Mouse (Mus musculus) limb, embryonic 14.5 days (tissue): ENCODE results near the gene Snx4. TPM values are rescaled to one million over a fixed set of nuclear protein-coding genes. Genes with fewer than 3 reads are reported as not detected.
A peak's percentile ranks its signal among the peaks of the same experiment; 100 is the strongest.

ENCODE experiments used
- ATAC-seq: fragments of 200-750 bp; cut with Nextera tagmentation; 2 replicates; pipeline ENCODE4 v1.8.0; 2017; ENCODE audit warnings: low read depth, moderate number of reproducible peaks, moderate TSS enrichment; ENCODE audit not compliant: low FRiP score
- DNase-seq: peaks from one replicate; pipeline ENCODE4 v3.0.0-alpha.2; 2015; ENCODE audit warnings: low spot score
- H3K27ac ChIP-seq: fragments of 300-500 bp; sonication (generic); replicated peaks from 2 replicates; pipeline ENCODE4 v1.5.1; 2014; ENCODE audit warnings: low read depth, mild to moderate bottlenecking, low read length, moderate library complexity, mixed read lengths
- H3K27me3 ChIP-seq: fragments of 300-500 bp; sonication (generic); 2 replicates; pipeline ENCODE4 v1.6.1; 2014; ENCODE audit warnings: low read length, mixed read lengths; ENCODE audit not compliant: control insufficient read depth, insufficient read depth
- H3K36me3 ChIP-seq: fragments of 300-500 bp; sonication (generic); 2 replicates; pipeline ENCODE4 v1.6.1; 2014; ENCODE audit warnings: mild to moderate bottlenecking, low read length, moderate library complexity, mixed read lengths; ENCODE audit not compliant: control insufficient read depth, insufficient read depth
- H3K4me1 ChIP-seq: fragments of 300-500 bp; sonication (generic); 2 replicates; pipeline ENCODE4 v1.6.1; 2014; ENCODE audit warnings: antibody characterized with exemption, low read length, mixed read lengths; ENCODE audit not compliant: control insufficient read depth, insufficient read depth
- H3K4me2 ChIP-seq: fragments of 300-500 bp; sonication (generic); replicated peaks from 2 replicates; pipeline ENCODE4 v1.6.1; 2014; ENCODE audit warnings: low read depth, mild to moderate bottlenecking, low read length, moderate library complexity; ENCODE audit not compliant: severe bottlenecking
- H3K4me3 ChIP-seq: fragments of 300-500 bp; sonication (generic); replicated peaks from 2 replicates; pipeline ENCODE4 v1.5.1; 2014; ENCODE audit warnings: low read length
- H3K9ac ChIP-seq: fragments of 300-500 bp; sonication (generic); 2 replicates; pipeline ENCODE4 v1.6.1; 2014; ENCODE audit warnings: mild to moderate bottlenecking, low read depth, low read length, moderate library complexity; ENCODE audit not compliant: severe bottlenecking
- H3K9me3 ChIP-seq: fragments of 300-500 bp; sonication (generic); 2 replicates; pipeline ENCODE4 v1.6.1; 2016; ENCODE audit warnings: low read length; ENCODE audit not compliant: control insufficient read depth
- POLR2A ChIP-seq: fragments of 200-500 bp; IDR thresholded peaks from 2 replicates; pipeline ENCODE4 v1.8.0; 2012; ENCODE audit warnings: inconsistent platforms, mild to moderate bottlenecking, moderate library complexity, borderline replicate concordance; ENCODE audit not compliant: insufficient read depth, insufficient read length; ENCODE audit errors: extremely low read depth
- WGBS: fragments of 180-500 bp; shearing (Covaris S2); extraction: QIAGEN DNeasy Blood & Tissue Kit; methylation state at CpG from one replicate; pipeline ENCODE4 v1.1.7; 2014; 5-methylcytosine and 5-hydroxymethylcytosine counted together
- polyA plus RNA-seq, 2 experiments: library from polyadenylated mRNA; depleted of rRNA in 1 of 2; stranded (reverse) in 1 of 2; unstranded in 1 of 2; fragments of >200 nt; fragmentation: Nextera tagmentation in 1 of 2; extraction: Ambion mirVana in 1 of 2; gene quantifications; 2 replicates each; pipeline versions ENCODE4 v1.2.1 to v1.2.3; 2012 to 2014

Snx4 gene
- polyA plus RNA-seq, 2 experiments, result 43.0 to 96.6 TPM

- WGBS, result 61% methylated on average over 3 of the region's 3 CpGs
These were observed 66.4 kb downstream of the Snx4 start for GRCm38 (mm10) chr16:33317646-33318045.

GRCm38 (mm10) chr16:33318059-33318458 is 66.8 kb downstream of the Snx4 start:
- H3K36me3 ChIP-seq, result no peaks in the 10 kb centered on the region
- DNase-seq (no peak), ATAC-seq (no peak)
- H3K4me2 ChIP-seq, result no peak overlapping the region
- WGBS, result 80% methylated on average over 7 of the region's 7 CpGs
- H3K4me3 ChIP-seq, result no peak overlapping the region
- TF ChIP-seq POLR2A, result no peak
- H3K9ac ChIP-seq, result no peak overlapping the region
- H3K27me3 ChIP-seq, result no peaks in the 10 kb centered on the region
- no peaks in the 10 kb centered on the region for H3K9me3 ChIP-seq
- peaks cover 9% of the 10 kb centered on the region for H3K4me1 ChIP-seq
- H3K27ac ChIP-seq, result no peak overlapping the region

More at GRCm38 (mm10) chr16:33317646-33318045, 66.4 kb downstream of the Snx4 start:
- H3K9me3 ChIP-seq, result no peaks in the 10 kb centered on the region
- no peaks in the 10 kb centered on the region for H3K27me3 ChIP-seq
- no peak overlapping the region for H3K27ac ChIP-seq
- ATAC-seq (no peak), DNase-seq (no peak)
- H3K4me2 ChIP-seq, result no peak overlapping the region
- no peak overlapping the region for H3K4me3 ChIP-seq
- peaks cover 9% of the 10 kb centered on the region for H3K4me1 ChIP-seq
- no peak for TF ChIP-seq POLR2A
- H3K36me3 ChIP-seq, result no peaks in the 10 kb centered on the region
- no peak overlapping the region for H3K9ac ChIP-seq

DNA sequence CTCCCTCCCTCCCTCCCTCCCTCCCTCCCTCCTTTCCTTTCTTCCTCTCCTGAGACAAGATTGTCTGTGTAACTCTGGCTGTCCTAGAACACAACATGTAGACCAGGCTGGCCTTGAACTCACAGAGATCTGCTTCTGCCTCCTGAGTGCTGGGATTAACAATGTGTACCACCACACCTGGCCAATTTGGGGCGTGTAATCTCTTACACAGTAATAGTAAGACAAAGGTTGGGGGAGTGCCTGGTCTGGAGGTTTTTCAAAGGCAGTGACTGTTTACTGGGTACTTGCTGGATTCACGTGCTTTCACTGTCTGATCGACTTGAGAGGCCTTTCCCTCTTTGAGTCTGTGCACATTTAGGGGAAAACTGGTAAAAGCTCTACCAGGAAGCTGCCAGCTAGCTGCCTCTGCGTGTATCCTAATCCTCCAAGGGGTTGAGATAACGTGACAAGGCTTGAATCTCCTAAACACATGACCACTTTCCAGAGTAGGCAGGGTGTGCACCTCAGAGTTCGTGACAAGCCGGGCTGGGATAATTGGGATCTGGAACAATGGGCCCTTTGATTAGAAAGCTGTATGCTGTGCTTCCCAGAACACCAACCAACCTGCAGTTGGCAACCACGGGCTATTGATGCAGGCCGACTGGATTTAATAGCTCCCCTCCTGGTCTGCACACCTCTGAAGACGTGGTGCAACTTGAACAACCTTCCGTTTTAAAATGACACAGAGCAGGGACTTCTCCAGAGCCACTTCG is 74.6 kb downstream of the Snx4 start:
- no peak for DNase-seq
- H3K4me2 ChIP-seq, result no peak overlapping the region
- 32% methylated on average over 12 of the region's 12 CpGs for WGBS

GRCm38 (mm10) chr16:33326589-33326988 is 75.3 kb downstream of the Snx4 start:
- Histone ChIP-seq H3K36me3 (no peaks in the 10 kb centered on the region), H3K9me3 (no peaks in the 10 kb centered on the region), H3K9ac (no peak overlapping the region), H3K4me3 (no peak overlapping the region), H3K4me2 (no peak overlapping the region), H3K4me1 (peaks cover 8% of the 10 kb centered on the region; the same call in 1 of the 2 replicates), H3K27ac (peak overlapping the region; percentile 52; the same call in 1 of the 2 replicates), H3K27me3 (no peaks in the 10 kb centered on the region)
- peak; percentile 52 for DNase-seq
- ATAC-seq, result peak; percentile 62; the same call in 1 of the 2 replicates
- 44% methylated on average over 9 of the region's 9 CpGs for whole genome bisulfite sequencing
- TF ChIP-seq POLR2A, result no peak

More for the DNA sequence above, 74.6 kb downstream of the Snx4 start:
- no peaks in the 10 kb centered on the region for H3K27me3 ChIP-seq
- no peaks in the 10 kb centered on the region for H3K9me3 ChIP-seq
- H3K27ac ChIP-seq, result peak overlapping the region; percentile 52; the same call in 1 of the 2 replicates
- ATAC-seq, result peak; percentile 30
- no peaks in the 10 kb centered on the region for H3K36me3 ChIP-seq
- peaks cover 8% of the 10 kb centered on the region; the same call in 1 of the 2 replicates for H3K4me1 ChIP-seq
- no peak for TF ChIP-seq POLR2A
- H3K4me3 ChIP-seq, result no peak overlapping the region
- H3K9ac ChIP-seq, result no peak overlapping the region

DNA sequence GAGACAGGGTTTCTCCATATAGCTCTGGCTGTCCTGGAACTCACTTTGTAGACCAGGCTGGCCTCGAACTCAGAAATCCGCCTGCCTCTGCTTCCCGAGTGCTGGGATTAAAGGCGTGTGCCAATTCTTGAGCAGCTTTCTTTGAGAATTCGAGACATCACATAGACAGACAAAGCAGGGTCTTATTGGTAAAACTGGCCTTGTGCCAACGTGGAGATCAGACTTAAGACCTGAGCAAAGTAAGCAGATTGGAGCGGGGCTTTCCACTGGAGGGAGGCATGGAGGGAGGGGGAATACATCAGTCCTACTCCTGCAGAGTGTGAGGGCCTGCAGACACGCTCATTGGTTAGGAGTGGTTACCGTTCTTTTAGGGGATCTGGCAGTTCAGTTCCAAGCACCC is 75.9 kb downstream of the Snx4 start:
- DNase-seq (no peak), ATAC-seq (no peak)
- H3K4me2 ChIP-seq, result no peak overlapping the region
- 72% methylated on average over 9 of the region's 9 CpGs for WGBS
- no peak for TF ChIP-seq POLR2A
- no peaks in the 10 kb centered on the region for H3K9me3 ChIP-seq
- no peak overlapping the region for H3K27ac ChIP-seq
- H3K4me3 ChIP-seq, result no peak overlapping the region
- no peaks in the 10 kb centered on the region for H3K36me3 ChIP-seq
- H3K9ac ChIP-seq, result no peak overlapping the region
- H3K4me1 ChIP-seq, result peaks cover 8% of the 10 kb centered on the region; the same call in 1 of the 2 replicates
- H3K27me3 ChIP-seq, result no peaks in the 10 kb centered on the region
